Mouse (Mus musculus): Measurements from ENCODE around the gene Rassf2.

DNA sequence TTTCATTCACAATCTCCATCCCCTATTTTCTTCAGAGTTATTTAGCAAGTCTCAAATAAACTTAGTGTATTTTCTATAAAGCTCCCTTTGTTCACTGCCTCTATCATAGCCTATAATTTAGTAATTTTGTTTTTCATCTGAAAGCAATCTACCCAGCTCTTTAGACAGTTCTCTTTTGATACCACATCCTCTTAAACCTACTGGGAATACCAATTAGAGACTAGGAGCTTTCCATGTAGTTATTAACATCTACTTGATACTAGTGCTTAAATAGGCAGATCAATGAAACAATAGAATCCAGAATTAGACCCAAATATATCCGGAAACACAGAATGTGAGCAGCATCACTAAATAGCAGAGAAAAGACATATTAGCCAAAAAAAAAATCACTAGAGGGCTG lies 14.0 kb downstream of the Rassf2 start:
- no peak for TF ChIP-seq POLR2A (IDR thresholded peaks at IDR 0.05; ENCODE audit: control insufficient read depth, low read depth, low read length)
- no peak for TF ChIP-seq CTCF (IDR thresholded peaks at IDR 0.05; ENCODE audit: control insufficient read depth, insufficient read depth, insufficient replicate concordance, low read depth, low read length)

Measured in testis, adult 2 months (tissue).